Mouse (Mus musculus) yolk sac, embryonic 10.5 days (tissue): ENCODE results near the gene Baz2a.
"Not testable (repeated sequence)": the region's sequence is repeated elsewhere in the genome, so short reads cannot be mapped to it uniquely, and the experiment has no call there.

Experiments used
- DNase-seq: peaks from one replicate; pipeline ENCODE4 v3.0.0-alpha.2; 2017; ENCODE audit warnings: low spot score

The Baz2a gene

DNA sequence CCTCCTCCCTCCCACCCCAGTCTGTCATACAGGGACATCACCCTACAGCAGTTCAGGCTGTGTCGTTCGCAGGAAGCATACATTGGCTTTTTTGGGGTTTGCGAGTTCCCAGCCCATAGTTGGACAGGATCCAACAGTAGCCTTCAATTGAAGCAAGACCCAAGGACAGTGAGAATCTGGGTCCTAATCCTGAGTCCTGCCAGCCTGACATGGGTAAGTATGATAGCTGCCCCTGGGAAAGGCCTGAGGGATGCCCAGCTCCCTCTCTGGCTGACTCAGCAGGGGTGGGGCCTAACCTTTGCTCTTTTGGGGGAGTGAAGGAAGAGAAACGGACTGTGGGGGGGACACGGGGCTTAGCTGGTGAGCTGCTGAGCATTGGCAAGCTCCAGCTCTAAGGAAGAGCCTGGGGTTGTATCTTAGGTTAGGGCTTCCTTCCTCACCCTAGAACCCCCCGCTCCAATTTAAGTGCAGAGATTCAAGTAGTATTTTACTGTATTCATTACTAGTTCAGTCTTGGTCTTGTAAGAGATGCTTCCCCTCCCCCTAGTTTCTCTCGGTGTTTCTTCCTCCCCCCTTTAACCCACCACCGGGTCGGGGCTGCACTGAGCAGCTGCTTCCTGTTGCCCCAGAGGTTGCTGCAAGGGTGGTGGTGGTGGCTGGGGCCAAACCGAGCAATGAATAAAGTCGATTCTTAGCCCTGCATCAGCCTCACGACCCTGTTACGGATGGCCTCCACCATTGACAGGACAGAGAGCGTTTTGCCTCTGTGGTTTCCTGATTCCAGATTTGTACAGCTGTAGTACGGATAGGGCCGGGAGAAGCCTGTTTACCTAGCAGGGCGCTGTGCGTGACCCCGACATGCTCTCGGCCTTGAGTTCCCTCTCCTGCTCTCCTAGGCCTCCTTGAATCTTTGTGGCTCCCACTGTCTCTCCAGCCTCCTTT lies at the start of gene Baz2a:
Gene Baz2a, plus strand, starts transcription at position 14 of the 942 bp plus-strand sequence.
- peak; percentile 90 for DNase-seq

DNA sequence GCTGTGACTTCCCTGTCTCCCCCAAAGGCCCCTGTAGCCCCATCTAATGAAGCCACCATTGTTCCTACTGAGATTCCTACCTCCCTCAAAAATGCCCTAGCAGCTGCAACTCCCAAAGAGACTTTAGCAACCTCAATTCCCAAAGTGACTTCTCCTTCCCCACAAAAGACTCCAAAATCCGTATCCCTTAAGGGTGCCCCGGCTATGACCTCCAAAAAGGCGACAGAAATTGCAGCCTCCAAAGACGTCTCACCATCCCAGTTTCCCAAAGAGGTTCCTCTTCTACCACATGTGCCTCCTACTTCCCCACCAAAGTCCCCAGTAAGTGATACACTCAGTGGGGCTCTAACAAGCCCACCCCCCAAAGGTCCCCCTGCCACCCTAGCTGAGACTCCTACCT lies 49.7 kb upstream of the Baz2a start:
- no peak for DNase-seq

DNA sequence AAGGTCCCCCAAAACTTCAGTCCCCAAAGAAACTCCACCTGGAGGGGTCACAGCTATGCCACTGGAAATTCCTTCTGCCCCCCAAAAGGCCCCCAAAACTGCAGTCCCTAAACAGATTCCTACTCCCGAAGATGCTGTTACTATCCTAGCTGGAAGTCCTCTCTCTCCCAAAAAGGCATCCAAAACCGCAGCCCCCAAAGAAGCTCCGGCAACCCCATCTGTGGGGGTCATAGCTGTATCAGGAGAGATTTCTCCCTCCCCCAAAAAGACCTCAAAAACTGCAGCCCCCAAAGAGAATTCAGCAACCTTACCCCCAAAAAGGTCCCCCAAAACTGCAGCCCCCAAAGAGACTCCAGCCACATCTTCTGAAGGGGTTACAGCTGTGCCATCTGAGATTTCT lies 48.9 kb upstream of the Baz2a start:
- DNase-seq, result no peak

DNA sequence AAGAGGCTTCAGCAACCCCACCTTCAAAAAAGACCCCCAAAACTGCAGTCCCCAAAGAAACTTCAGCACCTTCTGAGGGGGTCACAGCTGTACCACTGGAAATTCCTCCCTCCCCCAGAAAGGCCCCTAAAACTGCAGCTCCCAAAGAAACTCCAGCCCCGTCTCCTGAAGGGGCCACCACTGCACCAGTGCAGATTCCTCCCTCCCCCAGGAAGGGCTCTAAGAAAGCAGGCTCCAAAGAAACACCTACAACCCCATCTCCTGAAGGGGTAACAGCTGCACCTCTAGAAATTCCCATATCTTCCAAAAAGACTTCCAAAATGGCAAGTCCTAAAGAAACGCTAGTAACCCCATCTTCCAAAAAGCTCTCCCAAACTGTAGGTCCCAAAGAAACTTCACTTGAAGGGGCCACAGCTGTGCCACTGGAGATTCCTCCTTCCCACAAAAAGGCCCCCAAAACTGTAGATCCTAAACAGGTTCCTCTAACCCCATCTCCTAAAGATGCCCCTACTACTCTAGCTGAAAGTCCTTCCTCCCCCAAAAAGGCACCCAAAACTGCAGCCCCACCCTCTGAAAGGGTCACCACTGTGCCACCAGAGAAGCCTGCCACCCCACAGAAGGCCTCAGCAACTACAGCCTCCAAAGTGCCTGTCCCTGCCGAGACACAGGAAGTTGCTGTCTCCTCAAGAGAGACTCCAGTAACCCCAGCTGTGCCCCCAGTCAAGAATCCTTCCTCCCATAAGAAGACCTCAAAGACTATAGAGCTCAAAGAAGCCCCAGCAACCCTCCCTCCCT lies 48.1 kb upstream of the Baz2a start:
- DNase-seq, result no peak

DNA sequence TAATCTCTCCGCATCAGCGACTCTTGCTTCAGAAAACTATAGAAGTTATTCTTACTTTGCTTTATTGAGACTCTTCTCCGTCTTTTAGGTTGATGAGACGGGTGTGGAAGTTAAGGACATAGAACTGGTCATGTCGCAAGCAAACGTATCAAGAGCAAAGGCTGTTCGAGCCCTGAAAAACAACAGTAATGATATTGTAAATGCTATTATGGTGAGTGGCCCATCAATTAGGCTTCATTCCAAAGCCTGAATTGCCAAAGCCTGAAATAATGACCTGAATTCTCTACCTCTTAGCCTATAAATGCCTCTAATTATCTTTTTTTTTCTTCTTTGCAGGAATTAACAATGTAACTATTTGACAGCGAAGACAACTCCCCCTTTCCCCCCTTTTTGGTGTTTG lies 43.2 kb upstream of the Baz2a start:
- DNase-seq, result no peak

DNA sequence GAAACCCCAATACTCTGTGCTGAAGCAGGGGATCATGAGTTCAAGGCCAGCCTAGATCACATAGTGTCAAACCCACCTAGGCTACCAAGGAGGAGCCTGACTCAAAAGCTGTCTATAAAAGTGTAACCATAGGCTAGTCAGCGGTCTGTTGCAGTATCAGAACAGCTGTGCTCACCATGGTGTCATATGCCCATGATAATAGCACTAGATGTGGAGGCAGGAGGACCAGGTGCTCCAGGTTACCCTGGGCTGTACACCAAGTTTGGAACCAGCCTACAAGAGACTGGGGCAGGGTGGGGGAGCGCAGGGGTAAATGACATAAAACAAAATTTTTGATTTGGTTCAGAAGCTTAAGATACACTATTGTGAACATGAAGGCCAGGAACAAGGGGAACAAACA lies 41.6 kb upstream of the Baz2a start:
- DNase-seq, result no peak

GRCm38 (mm10) chr10:128050355-128050754 lies 41.0 kb upstream of the Baz2a start:
- DNase-seq, result no peak

DNA sequence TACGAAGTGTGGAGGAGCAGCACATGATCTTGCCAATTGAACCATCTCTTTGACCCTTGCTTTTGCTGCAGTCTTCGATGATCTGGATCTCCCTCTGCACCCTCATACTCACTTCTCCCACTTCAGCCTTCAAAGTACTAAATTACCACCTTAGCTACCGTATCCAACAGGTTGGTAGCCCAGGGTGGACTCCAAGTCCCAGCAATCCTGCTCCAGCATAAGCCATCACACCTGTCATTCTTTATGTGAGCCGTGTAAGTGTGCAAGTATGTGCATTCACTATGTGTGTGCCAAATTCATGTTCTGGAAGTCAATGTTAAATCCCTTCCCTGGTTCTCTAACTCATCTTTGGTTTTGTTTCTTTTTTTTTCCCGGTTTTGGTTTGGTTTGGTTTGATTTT lies 39.8 kb upstream of the Baz2a start:
- DNase-seq, result no peak

GRCm38 (mm10) chr10:128052136-128052535 lies 39.2 kb upstream of the Baz2a start:
- DNase-seq, result not testable (repeated sequence)

DNA sequence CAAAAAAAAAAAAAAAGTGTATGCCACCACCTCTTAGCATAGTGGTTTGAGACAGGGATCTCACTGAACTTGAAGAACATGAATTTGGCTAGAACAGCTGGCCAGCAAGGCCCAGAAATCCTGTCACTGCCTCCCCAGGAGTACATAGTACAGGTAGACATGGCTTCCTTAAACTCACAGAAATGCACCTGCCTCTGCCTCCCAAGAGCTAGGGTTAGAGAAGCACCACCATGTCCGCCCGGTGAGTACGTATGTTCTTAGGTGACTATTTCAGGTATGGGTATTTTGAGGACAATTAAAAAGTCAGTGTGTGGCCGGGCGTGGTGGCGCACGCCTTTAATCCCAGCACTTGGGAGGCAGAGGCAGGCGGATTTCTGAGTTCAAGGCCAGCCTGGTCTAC lies 38.4 kb upstream of the Baz2a start:
- DNase-seq, result no peak

GRCm38 (mm10) chr10:128058184-128058583 lies 33.2 kb upstream of the Baz2a start:
- DNase-seq, result no peak

DNA sequence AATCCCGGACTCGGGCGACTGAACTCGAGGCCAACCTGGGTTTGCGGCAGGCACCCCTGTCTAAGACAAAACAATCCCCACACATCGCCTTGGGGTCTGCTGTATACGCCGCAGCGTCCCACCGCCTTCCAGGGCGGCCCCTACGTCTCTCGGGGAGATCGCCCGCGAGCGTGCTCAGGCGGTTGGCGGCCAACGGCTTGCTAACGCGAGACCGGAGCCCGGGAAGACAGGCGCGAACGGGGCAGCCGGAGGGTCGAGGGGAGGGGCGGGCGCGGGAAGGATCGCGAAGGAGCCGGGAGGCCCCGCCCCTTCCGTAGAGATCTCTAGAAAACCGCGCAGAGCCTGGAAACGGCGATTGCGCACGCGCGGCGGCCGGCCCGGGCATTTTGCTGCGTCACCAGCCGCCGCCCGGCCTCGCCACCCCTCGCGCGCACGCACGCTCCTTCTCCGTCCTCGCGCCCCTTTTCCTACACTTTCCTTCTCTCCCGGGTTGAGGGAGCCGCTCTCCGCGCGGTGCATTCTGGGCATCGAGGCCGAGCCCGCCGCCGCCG lies 32.7 kb upstream of the Baz2a start, which contains the start of gene Ptges3:
Gene Ptges3, plus strand, starts transcription at position 354 of the 551 bp plus-strand sequence.
- peak; percentile 97 for DNase-seq

GRCm38 (mm10) chr10:128059207-128059981 lies 32.0 kb upstream of the Baz2a start:
- peak; percentile 73 for DNase-seq

- no peak for DNase-seq
These were observed 30.3 kb upstream of the Baz2a start for GRCm38 (mm10) chr10:128061109-128061508.

GRCm38 (mm10) chr10:128062221-128062989 lies 29.0 kb upstream of the Baz2a start:
- DNase-seq, result no peak

GRCm38 (mm10) chr10:128066072-128066471 lies 25.3 kb upstream of the Baz2a start:
- no peak for DNase-seq

GRCm38 (mm10) chr10:128069201-128069600 lies 22.2 kb upstream of the Baz2a start:
- DNase-seq, result no peak

DNA sequence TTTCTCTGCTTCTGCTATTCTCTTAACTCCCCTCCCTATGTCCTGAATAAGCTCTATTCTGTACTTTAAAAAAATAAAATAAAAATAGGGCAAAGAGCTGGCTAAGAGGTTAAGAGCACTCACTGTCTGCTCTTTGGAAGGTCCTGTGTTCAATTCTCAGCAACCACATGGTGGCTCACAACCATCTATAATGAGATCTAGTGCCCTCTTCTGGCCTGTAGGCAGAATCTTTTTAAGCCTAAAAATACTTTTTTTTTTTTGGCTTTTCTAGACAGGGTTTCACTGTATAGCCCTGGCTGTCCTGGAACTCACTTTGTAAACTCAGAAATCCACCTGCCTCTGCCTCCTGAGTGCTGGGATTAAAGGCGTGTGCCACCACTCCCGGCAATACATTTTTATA lies 20.9 kb upstream of the Baz2a start:
- DNase-seq, result not testable (repeated sequence)

DNA sequence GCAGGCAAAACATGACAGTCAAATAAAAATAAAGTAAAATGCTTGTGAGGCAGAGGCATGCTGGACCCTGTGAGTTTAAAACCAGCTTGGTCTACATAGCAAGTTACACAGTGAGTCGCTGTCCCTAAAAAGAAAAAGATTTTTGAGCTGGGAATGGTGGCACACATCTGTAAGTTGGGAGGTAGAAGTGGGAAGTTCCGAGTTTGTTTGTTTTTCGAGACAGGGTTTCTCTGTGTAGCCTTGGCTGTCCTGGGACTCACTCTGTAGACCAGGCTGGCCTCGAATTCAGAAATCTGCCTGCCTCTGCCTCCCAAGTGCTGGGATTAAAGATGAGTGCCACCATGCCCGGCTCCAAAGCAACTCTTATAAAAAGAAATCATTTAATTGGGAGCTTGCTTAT lies 13.1 kb upstream of the Baz2a start:
- DNase-seq, result not testable (repeated sequence)

DNA sequence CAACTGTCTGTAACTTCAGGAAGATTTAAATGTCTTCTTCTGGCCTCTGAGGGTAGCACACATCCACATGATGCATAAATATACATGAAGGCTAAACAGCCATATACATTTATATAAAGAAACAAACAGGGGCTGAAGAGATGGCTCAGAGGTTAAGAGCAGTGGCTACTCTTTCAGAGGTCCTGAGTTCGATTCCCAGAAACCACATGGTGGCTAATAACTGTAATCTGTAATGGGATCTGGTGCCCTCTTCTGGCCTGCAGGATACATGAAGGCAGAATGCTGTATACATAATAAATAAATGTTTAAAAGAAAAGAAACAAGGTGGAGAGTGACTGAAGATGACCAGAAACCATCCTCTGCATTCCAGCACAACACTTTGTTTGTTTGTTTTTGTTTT lies 10.9 kb upstream of the Baz2a start:
- no peak for DNase-seq
